Mouse (Mus musculus) heart, postnatal 4 days (tissue): ENCODE measurements at regions not wholly inside any gene's neighbourhood (a gene's known extent, or its start where the extent isn't known, plus 50 kb on each side); places are given as distances from the start of the nearest gene placed in this dataset.

ENCODE experiments used
- DNase-seq: peaks from one replicate; pipeline ENCODE4 v3.0.0; 2021

DNA sequence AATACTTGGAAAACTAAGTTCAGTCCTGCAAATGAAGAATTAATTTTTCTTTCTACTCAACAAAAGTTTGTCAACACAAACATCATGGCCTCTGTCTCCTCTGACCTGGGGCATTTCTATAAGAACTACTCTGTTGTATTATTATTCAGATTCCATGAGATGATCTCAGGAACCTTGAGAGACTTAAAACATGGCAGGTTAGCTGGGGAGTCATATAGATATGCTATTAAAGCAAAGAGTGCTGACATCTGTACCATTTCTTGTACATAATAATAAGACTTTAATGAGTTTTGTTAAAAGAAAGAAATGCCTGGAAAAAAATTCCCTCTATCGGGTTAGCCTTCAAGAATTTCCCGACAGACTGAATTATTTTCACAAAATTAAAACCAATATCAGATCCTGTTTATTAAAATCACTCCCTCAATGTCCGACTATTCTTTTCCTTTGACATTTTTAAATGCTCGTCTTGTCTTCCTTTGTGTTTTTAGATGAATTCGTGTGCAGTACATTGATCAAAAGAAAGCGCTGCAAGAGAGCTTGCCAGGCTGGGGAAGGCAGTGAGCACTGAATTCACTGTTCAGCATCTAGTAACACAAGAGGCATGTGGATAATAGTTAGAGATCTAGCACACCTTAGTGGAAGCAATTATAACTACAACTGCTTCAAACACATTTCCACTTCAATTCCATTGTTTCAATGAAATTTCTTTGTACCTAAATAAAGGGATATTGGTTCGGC, 145.0 kb upstream of the Cxadr start:
- DNase-seq = peak; percentile 38

- DNase-seq = no peak
Observed at GRCm38 (mm10) chr16:78153899-78154605, 147.2 kb upstream of the Cxadr start.

DNA sequence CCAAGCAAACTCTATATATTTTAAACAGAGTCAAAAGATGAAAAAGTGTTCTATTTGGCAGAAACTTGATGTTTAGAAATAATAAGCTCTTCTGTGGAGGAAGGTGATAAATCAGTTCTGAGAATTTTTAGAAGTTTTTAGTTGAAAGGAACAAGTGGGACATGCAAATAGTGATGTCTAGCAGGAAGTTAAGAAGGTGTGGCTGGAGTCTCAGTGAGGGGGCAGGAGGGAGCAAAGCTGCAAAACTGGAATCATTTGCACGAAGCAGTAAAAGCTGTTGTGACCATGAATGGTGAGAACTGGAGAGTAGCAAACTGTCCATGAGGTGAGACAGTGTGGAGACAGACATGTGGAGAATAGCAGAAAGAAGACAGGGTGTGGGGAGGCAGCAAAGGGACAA, 157.1 kb upstream of the Cxadr start:
- no peak for DNase-seq

DNA sequence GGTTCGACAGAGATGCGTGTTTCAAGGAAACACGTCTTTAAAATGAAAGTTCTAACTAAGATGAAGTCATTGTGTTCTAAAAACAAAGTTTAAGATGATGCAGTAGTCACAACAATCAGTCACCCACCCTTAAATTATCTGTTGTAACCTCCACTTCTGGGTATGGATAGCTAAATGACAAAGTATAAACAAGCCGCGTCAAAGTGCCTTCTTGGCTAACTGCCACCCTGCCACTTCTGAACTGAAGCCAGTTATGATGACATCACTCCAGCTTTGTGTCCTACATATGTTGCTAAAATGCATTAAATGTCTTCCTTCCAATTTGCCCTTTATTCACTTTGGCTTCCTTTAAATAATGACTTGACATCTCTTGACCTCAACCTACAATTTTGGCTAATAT, 165.8 kb upstream of the Cxadr start:
- DNase-seq = peak; percentile 36

- DNase-seq = no peak
Observed at GRCm38 (mm10) chr16:78134531-78134930, 166.8 kb upstream of the Cxadr start.

DNA sequence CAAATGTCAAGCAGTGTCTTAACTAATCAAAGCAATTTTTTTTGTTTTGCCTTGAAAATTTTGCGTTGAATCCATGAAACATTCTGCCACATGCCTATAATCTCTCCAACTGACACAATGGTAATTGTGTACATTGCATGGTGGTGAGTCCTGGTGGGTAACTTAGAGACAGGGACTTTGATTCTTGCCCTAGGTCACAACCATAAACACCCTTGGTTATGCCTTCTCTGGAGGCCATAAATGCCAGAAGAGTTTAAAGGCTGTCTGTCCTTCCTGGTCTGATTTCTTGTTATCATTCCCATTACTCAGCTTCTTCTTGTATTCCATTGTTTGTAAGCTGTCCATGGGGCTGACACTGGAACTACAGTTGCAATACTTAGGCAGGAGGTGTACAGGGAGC, 179.6 kb upstream of the Cxadr start:
- no peak for DNase-seq

- no peak for DNase-seq
Observed at GRCm38 (mm10) chr16:78120346-78120899, 180.9 kb upstream of the Cxadr start.

DNA sequence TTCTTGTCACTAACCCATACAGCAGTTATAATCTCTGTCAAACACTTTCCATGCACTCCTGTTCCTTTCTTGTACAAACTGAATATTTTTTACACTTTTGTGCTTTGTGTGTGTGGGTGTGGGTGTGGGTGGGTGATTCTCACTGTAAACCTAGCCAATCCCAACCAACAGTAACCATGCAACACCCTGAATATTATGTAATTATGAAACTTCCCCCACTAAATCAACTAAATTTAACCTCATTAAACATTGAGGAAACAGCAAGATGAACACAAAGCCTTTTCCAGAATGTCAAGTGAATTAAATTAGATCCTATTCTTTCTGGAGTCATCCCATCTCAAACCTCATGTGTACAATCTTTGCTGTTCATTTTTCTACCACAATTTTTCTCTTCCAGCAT, 197.0 kb upstream of the Cxadr start:
- DNase-seq = no peak

DNA sequence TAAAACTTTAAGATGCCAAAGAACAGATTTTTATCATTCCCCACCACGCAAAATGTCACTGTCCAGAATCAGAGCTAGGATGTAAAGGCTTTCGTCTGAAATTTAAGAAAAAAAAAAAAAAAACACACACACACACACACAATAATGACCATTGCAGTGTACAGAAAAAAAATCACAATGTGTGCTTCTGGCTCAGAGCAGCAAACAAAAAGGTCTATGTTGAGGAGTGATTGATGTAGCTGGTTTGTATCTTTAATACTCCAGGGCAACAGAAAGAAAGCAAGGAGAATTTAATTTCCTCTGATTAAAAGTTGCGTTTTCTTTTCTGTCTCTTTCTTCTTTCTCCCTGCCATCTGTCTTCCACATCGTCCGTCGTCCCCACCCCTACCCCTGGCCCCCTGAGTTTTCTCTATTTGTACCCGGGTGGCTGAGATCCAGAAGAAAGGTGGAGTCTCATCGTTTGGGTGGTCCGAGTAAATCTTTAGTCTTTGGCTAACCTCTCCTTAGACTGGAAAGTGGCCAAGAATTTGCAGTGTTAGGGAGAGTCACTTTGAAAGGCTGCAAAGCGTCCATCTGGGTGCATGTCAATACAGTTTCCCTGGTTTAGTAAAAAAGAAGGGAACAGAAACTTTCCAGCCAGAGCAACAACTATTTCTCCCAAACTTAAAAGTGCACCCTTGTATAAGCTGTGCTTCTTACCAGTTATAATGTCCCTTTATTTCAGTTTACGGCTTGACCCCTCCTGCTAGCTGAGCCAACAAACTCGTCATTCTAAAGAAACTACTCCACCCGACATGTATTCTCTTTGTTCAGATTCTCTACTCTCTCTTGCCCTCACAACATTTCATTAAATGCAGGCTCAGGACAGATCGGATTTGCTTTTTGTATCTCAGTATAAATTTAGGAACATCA, 199.6 kb upstream of the Cxadr start:
- DNase-seq = peak; percentile 35

- DNase-seq = no peak
Observed at GRCm38 (mm10) chr16:78099842-78100241, 201.4 kb upstream of the Cxadr start.

DNA sequence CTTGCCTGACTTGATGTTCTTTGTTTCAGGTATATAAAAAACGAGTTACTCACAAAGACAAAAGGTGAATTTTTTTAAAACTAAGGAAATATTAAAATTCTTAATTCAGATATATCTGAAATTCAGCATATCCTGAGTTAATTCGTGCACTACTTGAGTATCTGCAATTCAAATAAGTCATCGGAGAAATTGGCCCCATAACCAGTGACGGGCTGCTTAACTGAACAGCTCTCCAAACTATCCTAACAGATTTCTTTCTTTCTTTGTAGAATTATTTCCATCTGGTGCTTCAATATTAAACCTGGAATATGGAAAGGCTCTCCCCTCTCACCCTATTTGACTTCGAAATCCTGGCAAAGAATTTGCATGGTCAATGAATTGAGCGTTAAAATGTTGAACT, 202.2 kb upstream of the Cxadr start:
- no peak for DNase-seq

DNA sequence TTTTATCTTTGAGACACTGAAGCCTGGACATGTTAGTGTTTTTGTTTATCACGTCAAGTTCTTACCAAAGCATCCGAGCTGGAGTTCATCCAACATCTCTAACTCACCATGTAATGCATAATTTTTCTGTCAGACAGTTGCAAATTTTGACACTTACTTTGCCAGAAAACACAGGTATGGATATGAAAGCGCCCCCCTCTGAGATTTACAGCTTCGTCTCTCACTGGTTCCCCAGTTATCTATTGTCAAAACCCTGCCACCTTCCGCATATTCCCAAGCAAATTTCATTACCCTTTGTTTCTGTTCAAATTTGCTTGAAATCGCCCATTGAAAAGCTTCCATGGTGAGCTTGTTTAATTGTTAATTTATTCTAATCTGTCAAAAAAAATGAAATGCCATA, 202.7 kb upstream of the Cxadr start:
- no peak for DNase-seq

- no peak for DNase-seq
Observed at GRCm38 (mm10) chr16:78096571-78096970, 204.7 kb upstream of the Cxadr start.

DNA sequence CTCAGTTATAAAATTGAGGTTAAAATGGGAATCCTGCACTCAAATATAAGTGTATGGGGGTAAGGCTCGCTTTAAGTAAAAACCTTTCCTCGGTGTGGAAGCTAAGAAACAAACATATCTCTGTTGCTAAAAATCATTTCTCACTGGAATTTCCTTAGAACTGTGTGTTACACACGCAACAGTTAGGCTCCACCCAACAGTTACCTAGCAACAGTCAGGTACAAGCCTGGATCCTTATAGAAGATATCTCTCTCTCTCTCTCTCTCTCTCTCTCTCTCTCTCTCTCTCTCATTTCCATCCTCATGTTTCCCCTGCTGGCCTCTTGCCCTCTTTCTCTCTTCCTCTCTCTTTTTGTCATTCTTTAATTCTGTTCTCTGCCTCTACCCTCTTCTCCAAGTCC, 211.1 kb upstream of the Cxadr start:
- no peak for DNase-seq

- no peak for DNase-seq
Observed at GRCm38 (mm10) chr16:78067532-78068118, 233.7 kb upstream of the Cxadr start.

GRCm38 (mm10) chr16:78060516-78060915, 240.8 kb upstream of the Cxadr start:
- DNase-seq = no peak

DNA sequence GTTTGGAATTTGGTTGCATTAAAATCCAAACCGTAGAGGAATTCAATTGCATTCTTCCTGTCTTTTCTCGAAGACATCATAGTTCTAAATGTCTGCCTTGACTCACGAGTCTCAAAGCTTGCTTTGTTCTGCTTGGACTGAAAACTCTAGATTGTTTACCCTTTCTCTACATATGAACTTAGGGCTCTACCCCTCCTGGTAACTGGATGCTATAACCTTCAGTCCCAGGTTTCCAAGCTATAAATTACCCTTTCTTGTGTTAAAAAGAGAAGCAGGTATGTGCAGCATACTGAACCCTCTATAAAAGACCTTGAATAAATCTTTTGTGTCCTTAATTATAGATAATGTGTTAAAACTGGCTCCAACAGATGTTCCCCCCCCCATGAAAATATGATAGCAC, 243.7 kb upstream of the Cxadr start:
- DNase-seq = no peak

GRCm38 (mm10) chr16:78052133-78052532, 249.2 kb upstream of the Cxadr start:
- DNase-seq = no peak

DNA sequence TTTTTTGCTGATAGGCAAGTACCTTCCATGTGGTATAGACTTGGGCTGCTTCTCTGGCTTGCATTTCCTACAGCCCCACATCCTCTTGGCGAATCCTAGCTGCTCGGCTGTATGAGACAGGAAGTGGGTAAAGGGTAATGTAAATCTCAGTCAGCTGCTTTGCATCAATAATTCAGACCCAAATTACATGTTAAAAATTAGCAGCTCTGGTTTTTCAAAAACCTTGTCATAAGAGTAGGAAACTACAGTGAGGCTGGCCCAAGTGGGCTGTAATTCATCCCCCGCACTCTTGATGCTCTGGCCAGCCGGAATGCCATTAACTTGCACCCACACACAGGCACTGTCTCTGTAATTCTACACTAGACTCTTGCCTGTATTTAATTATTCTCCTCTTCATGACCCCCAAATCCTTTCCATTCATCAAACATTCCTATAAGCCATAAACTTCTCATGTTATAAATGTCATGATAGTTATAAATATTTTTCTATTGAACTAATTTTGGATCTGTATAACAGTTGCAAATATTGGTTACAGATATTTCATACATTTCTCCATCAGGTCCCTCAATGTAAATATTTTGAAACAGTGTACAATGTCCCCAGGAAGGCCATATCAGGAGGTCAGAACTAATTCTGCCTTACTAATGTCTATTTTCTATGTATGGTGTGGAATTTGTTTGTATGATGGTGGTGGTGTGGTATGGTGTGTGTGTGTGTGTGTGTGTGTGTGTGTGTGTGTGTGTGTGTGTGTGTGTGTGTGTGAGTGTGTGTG, 261.0 kb upstream of the Cxadr start:
- DNase-seq = no peak

DNA sequence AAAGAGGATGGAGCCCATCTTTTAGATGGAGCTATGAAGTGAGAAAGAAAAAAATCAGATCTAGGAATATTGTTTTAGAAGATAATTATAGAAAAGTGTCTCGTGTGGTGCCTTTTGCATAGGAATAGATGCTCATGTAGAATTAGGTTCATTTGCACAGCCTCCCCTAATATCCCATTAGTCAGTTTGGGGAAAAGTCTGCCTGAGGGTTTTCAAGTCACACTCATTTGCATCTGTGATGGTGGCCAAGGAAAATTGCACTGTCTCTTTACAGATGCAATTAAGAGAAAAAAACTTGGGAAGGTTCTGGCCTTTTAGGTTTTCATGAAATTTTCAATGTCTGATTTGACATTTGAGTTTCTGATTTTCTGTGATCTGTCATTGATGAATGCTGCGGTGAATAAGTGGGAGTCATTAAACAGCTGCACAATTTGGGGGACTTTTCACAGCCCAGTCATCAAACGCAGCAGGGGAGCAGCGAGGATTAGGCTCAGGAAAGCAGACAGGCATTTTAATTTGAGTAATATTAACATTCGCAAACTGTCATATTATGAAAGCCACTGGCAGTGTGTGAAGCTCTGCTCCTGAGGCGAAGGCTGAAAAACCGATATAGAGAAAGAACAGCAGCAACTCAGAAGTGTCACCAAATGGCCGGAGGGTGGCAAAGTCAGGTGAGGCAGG, 281.5 kb upstream of the Cxadr start:
- no peak for DNase-seq

DNA sequence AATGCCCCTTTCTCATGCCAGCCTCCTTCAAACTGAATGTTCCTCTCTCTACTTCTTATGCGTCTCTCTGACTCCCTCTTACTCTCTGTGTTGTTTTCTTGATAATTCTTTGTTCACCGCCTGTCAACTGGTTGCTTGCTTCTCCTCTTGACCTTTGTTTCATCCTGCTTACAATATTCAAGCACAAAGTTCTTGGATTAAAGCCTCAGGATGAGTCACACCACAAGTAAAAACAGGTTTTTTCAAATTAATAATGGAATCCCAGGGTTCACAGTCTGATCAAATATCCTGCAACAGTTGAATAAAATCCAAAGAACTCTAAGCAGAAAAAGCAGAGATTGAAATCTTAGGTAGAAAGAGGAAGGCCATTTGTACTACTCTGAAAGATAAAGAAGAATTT, 285.9 kb upstream of the Cxadr start:
- no peak for DNase-seq
